16 mouse cellular contexts compared by ENCODE assay signal in the genomic region with DNA sequence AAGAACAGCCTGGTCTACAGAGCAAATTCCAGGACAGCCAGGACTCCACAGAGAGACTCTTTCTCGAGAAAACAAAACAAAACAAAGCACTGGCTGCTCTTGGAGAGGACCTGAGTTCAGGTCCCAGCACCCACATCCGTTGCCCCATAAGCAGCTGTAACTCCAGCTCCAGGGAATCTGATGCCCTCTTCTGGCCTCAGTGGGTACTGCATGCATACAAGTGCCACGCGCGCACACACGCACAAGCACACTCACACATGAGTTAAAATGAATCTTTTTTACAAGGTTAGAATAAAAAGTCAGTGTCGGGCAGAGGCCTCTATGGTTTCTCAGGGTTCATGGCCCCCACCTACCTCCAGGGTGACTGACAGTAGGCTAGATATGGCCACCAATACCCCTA. TPM values are rescaled to one million over a fixed set of nuclear protein-coding genes. Genes with fewer than 3 reads are reported as not detected.
DNase-seq lines count a peak whose midpoint lies in the region; ATAC-seq and TF ChIP-seq lines count a peak whose summit lies in the region.
"Had no signal": no experiment of that assay in that cellular context is flagged by ENCODE, and none has a peak within 500 bp of the region (broad histone marks: within the 10 kb centered on the region; RNA-seq: fewer than 3 reads in every experiment).

No protein-coding gene starts in this region.

- dilution Hi-C loops in CH12.LX (cut with MboI; ENCODE audit: extremely low pct_ligation_motif_present, extremely low pct_unique_long_range_greater_than_20kb, low sequenced_read_pairs), result no loop called here

- no peak for TF ChIP-seq EP300 in CH12.LX (IDR thresholded peaks at IDR 0.05; ENCODE audit: low read length)
- no peak for TF ChIP-seq EP300 in liver, embryonic 14.5 days (IDR thresholded peaks at IDR 0.05; ENCODE audit: low read depth)

- WGBS in liver, adult 2 months, result 94% methylated on average over 7 of the region's 7 CpGs
- WGBS in liver, embryonic 11.5 days, result 88% methylated on average over 7 of the region's 7 CpGs
- WGBS in liver, embryonic 14.5 days (ENCODE audit: insufficient replicate concordance), result 81% methylated on average over 7 of the region's 7 CpGs
- 95% methylated on average over 7 of the region's 7 CpGs for WGBS in kidney, embryonic 14.5 days

- no peaks in the 10 kb centered on the region for H3K27me3 ChIP-seq in liver, adult 2 months (ENCODE audit: control insufficient read depth, insufficient read depth, low read length)
- H3K27me3 ChIP-seq in liver, embryonic 11.5 days (replicated peaks; ENCODE audit: control insufficient read depth, insufficient read depth, low read length), result peaks cover 8% of the 10 kb centered on the region; the same call in 1 of the 2 replicates
- H3K27me3 ChIP-seq in CH12.LX (replicated peaks) (peaks cover 48% of the 10 kb centered on the region), G1E (ENCODE audit: insufficient read depth, low read length) (peaks cover 71% of the 10 kb centered on the region)
- H3K27me3 ChIP-seq in liver, embryonic 14.5 days (ENCODE audit: control insufficient read depth, insufficient read depth, low read length), result no peaks in the 10 kb centered on the region
- H3K27me3 ChIP-seq in kidney, embryonic 14.5 days (ENCODE audit: control insufficient read depth, insufficient read depth, low read length), result no peaks in the 10 kb centered on the region
- H3K27me3 ChIP-seq: midbrain, embryonic 12.5 days had no signal

- H3K4me2 ChIP-seq in liver, embryonic 11.5 days, result no peak overlapping the region
- no peak overlapping the region for H3K4me2 ChIP-seq in CH12.LX (ENCODE audit: insufficient read depth, low read depth, poor library complexity, severe bottlenecking)
- no peak overlapping the region for H3K4me2 ChIP-seq in liver, embryonic 14.5 days (ENCODE audit: low read depth)
- H3K4me2 ChIP-seq in kidney, embryonic 14.5 days (replicated peaks; ENCODE audit: low read depth, low read length), result no peak overlapping the region
- H3K4me2 ChIP-seq: heart, embryonic 12.5 days; hindbrain, embryonic 14.5 days; midbrain, embryonic 12.5 days had no signal

- H3K4me1 ChIP-seq in liver, adult 2 months (ENCODE audit: control insufficient read depth, insufficient read depth, low read length), result no peaks in the 10 kb centered on the region
- no peaks in the 10 kb centered on the region for H3K4me1 ChIP-seq in liver, embryonic 11.5 days (replicated peaks; ENCODE audit: control insufficient read depth, insufficient read depth, low read length)
- no peaks in the 10 kb centered on the region for H3K4me1 ChIP-seq in CH12.LX (ENCODE audit: control insufficient read depth in 1 of 2, insufficient read depth in 2 of 2)
- peaks cover 2% of the 10 kb centered on the region; the same call in 1 of the 2 replicates for H3K4me1 ChIP-seq in G1E (ENCODE audit: insufficient read depth, low read depth, low read length)
- no peaks in the 10 kb centered on the region for H3K4me1 ChIP-seq in liver, embryonic 14.5 days (replicated peaks; ENCODE audit: control insufficient read depth in 2 of 2, insufficient read depth in 2 of 2, low read length in 1 of 2)
- no peaks in the 10 kb centered on the region for H3K4me1 ChIP-seq in kidney, embryonic 14.5 days (ENCODE audit: control insufficient read depth, insufficient read depth, low read length)
- H3K4me1 ChIP-seq: heart, embryonic 12.5 days had no signal

- no peak overlapping the region for H3K4me3 ChIP-seq in liver, adult 2 months (ENCODE audit: insufficient read depth, low read depth, low read length)
- no peak overlapping the region for H3K4me3 ChIP-seq in liver, embryonic 11.5 days (ENCODE audit: low read depth, low read length)
- H3K4me3 ChIP-seq in CH12.LX (replicated peaks in 1 of 3; ENCODE audit: low read depth in 2 of 3, low read length in 2 of 3, poor library complexity in 1 of 3), result no peak overlapping the region
- H3K4me3 ChIP-seq in G1E (ENCODE audit: low read depth, low read length), result no peak overlapping the region
- H3K4me3 ChIP-seq in liver, embryonic 14.5 days (ENCODE audit: insufficient read depth in 1 of 2, low read depth in 2 of 2, low read length in 2 of 2), result no peak overlapping the region
- H3K4me3 ChIP-seq in kidney, embryonic 14.5 days (ENCODE audit: low read length), result no peak overlapping the region
- H3K4me3 ChIP-seq: heart, embryonic 12.5 days; midbrain, embryonic 12.5 days had no signal

- no peaks in the 10 kb centered on the region for H3K79me2 ChIP-seq in liver, adult 2 months (ENCODE audit: control insufficient read depth, insufficient read depth, low read length)
- no peaks in the 10 kb centered on the region for H3K79me2 ChIP-seq in CH12.LX (replicated peaks; ENCODE audit: control insufficient read depth, extremely low read depth, insufficient read depth, poor library complexity, severe bottlenecking)

- no peak for TF ChIP-seq RAD21 in CH12.LX (IDR thresholded peaks at IDR 0.05; ENCODE audit: low read depth, low read length)

- H3K9ac ChIP-seq in liver, adult 2 months (ENCODE audit: low read depth, low read length), result no peak overlapping the region
- H3K9ac ChIP-seq in liver, embryonic 11.5 days (ENCODE audit: low read depth, low read length), result no peak overlapping the region
- no peak overlapping the region for H3K9ac ChIP-seq in CH12.LX (ENCODE audit: insufficient read depth, low read depth)
- no peak overlapping the region for H3K9ac ChIP-seq in liver, embryonic 14.5 days (replicated peaks)
- H3K9ac ChIP-seq in kidney, embryonic 14.5 days (ENCODE audit: low read depth, low read length), result no peak overlapping the region
- H3K9ac ChIP-seq: heart, embryonic 12.5 days; hindbrain, embryonic 14.5 days; midbrain, embryonic 12.5 days had no signal

- no peak overlapping the region for H3K27ac ChIP-seq in liver, adult 2 months (replicated peaks; ENCODE audit: insufficient read depth, low read depth, low read length)
- no peak overlapping the region for H3K27ac ChIP-seq in liver, embryonic 11.5 days (ENCODE audit: low read depth, low read length)
- no peak overlapping the region for H3K27ac ChIP-seq in CH12.LX (ENCODE audit: insufficient read depth, low read depth)
- no peak overlapping the region for H3K27ac ChIP-seq in liver, embryonic 14.5 days
- H3K27ac ChIP-seq in kidney, embryonic 14.5 days (ENCODE audit: low read depth, low read length), result no peak overlapping the region
- H3K27ac ChIP-seq: hindbrain, embryonic 14.5 days; midbrain, embryonic 12.5 days had no signal

- H3K9me3 ChIP-seq in liver, embryonic 11.5 days (ENCODE audit: control insufficient read depth, low read length), result peaks cover 5% of the 10 kb centered on the region; the same call in 1 of the 2 replicates
- H3K9me3 ChIP-seq in CH12.LX (replicated peaks; ENCODE audit: low read length) (peaks cover 20% of the 10 kb centered on the region), G1E (replicated peaks) (peaks cover 8% of the 10 kb centered on the region)
- peaks cover 2% of the 10 kb centered on the region for H3K9me3 ChIP-seq in liver, embryonic 14.5 days (ENCODE audit: control insufficient read depth, low read length)
- H3K9me3 ChIP-seq in kidney, embryonic 14.5 days (ENCODE audit: control insufficient read depth, low read length), result peaks cover 11% of the 10 kb centered on the region

- ATAC-seq in liver, embryonic 11.5 days (replicated peaks; ENCODE audit: low FRiP score), result no peak
- no peak for ATAC-seq in G1E (ENCODE audit: extremely low read depth, insufficient number of reproducible peaks, low FRiP score, poor library complexity, severe bottlenecking)
- ATAC-seq in liver, embryonic 14.5 days (ENCODE audit: insufficient read depth), result no peak
- ATAC-seq in kidney, embryonic 14.5 days (ENCODE audit: low FRiP score, low TSS enrichment), result no peak

- TF ChIP-seq POLR2A in liver, adult 2 months (IDR thresholded peaks at IDR 0.05; ENCODE audit: extremely low read depth, insufficient read depth, low read length), result no peak
- TF ChIP-seq POLR2A in CH12.LX (IDR thresholded peaks at IDR 0.05; ENCODE audit: low read depth, low read length), result no peak

- TF ChIP-seq CTCF in liver, adult 2 months (IDR thresholded peaks at IDR 0.05; ENCODE audit: low read depth, low read length), result peak; percentile 51
- TF ChIP-seq CTCF in CH12.LX (conservative IDR thresholded peaks at IDR 0.05 in 1 of 2, IDR thresholded peaks at IDR 0.05 in 1 of 2; ENCODE audit: low read depth in 2 of 2, low read length in 2 of 2) (peak; percentile 28 to 34; a peak in 1 of 4 replicates), G1E (IDR thresholded peaks at IDR 0.05; ENCODE audit: low read depth, low read length) (peak; percentile 32; the same call in 1 of the 2 replicates)
- peak; percentile 86 for TF ChIP-seq CTCF in liver, embryonic 14.5 days (IDR thresholded peaks at IDR 0.05; ENCODE audit: low read depth)

- no peak for DNase-seq in liver, adult 2 months (ENCODE audit: extremely low read depth, low read depth, low spot score)
- no peak for DNase-seq in liver, embryonic 11.5 days (ENCODE audit: low spot score)
- DNase-seq in CH12.LX (ENCODE audit: extremely low read depth), result no peak
- no peak for DNase-seq in G1E (ENCODE audit: low spot score)
- no peak for DNase-seq in liver, embryonic 14.5 days (ENCODE audit: low read depth in 3 of 3, low spot score in 3 of 3)
- no peak for DNase-seq in cerebellum, adult 9-10 months
- DNase-seq: adrenal gland, postnatal 14 days; cerebellum, adult 18-20 months; embryo, embryonic 11 days; kidney, postnatal 10 days had no signal

- in situ Hi-C loops in CH12.LX (cut with MboI; ENCODE audit: low pct_ligation_motif_present, low pct_unique_long_range_greater_than_20kb, low sequenced_read_pairs), result no loop called here

- no peaks in the 10 kb centered on the region for H3K36me3 ChIP-seq in liver, adult 2 months (ENCODE audit: control insufficient read depth, insufficient read depth, low read length)
- H3K36me3 ChIP-seq in liver, embryonic 11.5 days (ENCODE audit: control insufficient read depth, insufficient read depth, low read length), result no peaks in the 10 kb centered on the region
- no peaks in the 10 kb centered on the region for H3K36me3 ChIP-seq in CH12.LX (replicated peaks in 1 of 2; ENCODE audit: control insufficient read depth in 1 of 2, insufficient read depth in 1 of 2, low read length in 1 of 2)
- H3K36me3 ChIP-seq in G1E (replicated peaks), result no peaks in the 10 kb centered on the region
- no peaks in the 10 kb centered on the region for H3K36me3 ChIP-seq in liver, embryonic 14.5 days (replicated peaks; ENCODE audit: control insufficient read depth, insufficient read depth, low read depth)
- H3K36me3 ChIP-seq in kidney, embryonic 14.5 days (ENCODE audit: control insufficient read depth, insufficient read depth, low read length), result no peaks in the 10 kb centered on the region
- H3K36me3 ChIP-seq: heart, embryonic 12.5 days; midbrain, embryonic 12.5 days had no signal

RNA-seq across cellular contexts. Expression of gene Atp8b3, which starts 15.6 kb away (rescaled TPM):
- not detected in 2 replicates for total RNA-seq in liver, adult 2 months (2014; rRNA removed)
- 0.04 TPM in 1 of 2 replicates, not detected in the other for polyA plus RNA-seq in liver, adult 2 months (2012; rRNA removed)
- 0.12 and 0.23 TPM in 2 replicates for polyA plus RNA-seq in liver, embryonic 11.5 days (2014; fragmentation: Nextera tagmentation; extraction: Ambion mirVana)
- total RNA-seq in CH12.LX (2012; rRNA removed), result 0.08 and 0.21 TPM in 2 replicates
- total RNA-seq in CH12.LX (2014; rRNA removed), result 0.14 and 0.21 TPM in 2 replicates
- polyA plus RNA-seq in CH12.LX (2012; ENCODE audit: insufficient read length, low read depth), result 0.11 and 0.27 TPM in 2 replicates
- not detected in 2 replicates for total RNA-seq in G1E (2014; fragmentation: Nextera tagmentation)
- 0.05 and 0.06 TPM in 2 replicates for total RNA-seq in G1E (2017)
- 0.02 TPM in 1 of 2 replicates, not detected in the other for polyA plus RNA-seq in G1E (2012)
- 0.01 and 0.02 TPM in 2 replicates for polyA plus RNA-seq in liver, embryonic 14.5 days (2012; rRNA removed)
- 0.05 TPM in 1 of 2 replicates, not detected in the other for polyA plus RNA-seq in liver, embryonic 14.5 days (2014; fragmentation: Nextera tagmentation; extraction: Ambion mirVana)
- polyA plus RNA-seq in kidney, embryonic 14.5 days (2014; fragmentation: Nextera tagmentation; extraction: Ambion mirVana), result 0.22 and 0.24 TPM in 2 replicates
- total RNA-seq: gastrocnemius, adult 18-20 months had no signal
- polyA plus RNA-seq: liver, embryonic 16.5 days had no signal

RNA-seq across cellular contexts. Expression of gene Onecut3, which starts 28.7 kb away (rescaled TPM):
- total RNA-seq in liver, adult 2 months (2014; rRNA removed), result not detected in 2 replicates
- polyA plus RNA-seq in liver, adult 2 months (2012; rRNA removed), result not detected in 2 replicates
- 0.94 and 1.3 TPM in 2 replicates for polyA plus RNA-seq in liver, embryonic 11.5 days (2014; fragmentation: Nextera tagmentation; extraction: Ambion mirVana)
- not detected in 2 replicates for total RNA-seq in CH12.LX (2012; rRNA removed)
- total RNA-seq in CH12.LX (2014; rRNA removed), result not detected in 2 replicates
- polyA plus RNA-seq in CH12.LX (2012; ENCODE audit: insufficient read length, low read depth), result not detected in 2 replicates
- not detected in 2 replicates for total RNA-seq in G1E (2014; fragmentation: Nextera tagmentation)
- 0.06 and 0.11 TPM in 2 replicates for total RNA-seq in G1E (2017)
- polyA plus RNA-seq in G1E (2012), result not detected in 2 replicates
- 0.02 TPM in 2 replicates for polyA plus RNA-seq in liver, embryonic 14.5 days (2012; rRNA removed)
- not detected in 2 replicates for polyA plus RNA-seq in liver, embryonic 14.5 days (2014; fragmentation: Nextera tagmentation; extraction: Ambion mirVana)
- polyA plus RNA-seq in kidney, embryonic 14.5 days (2014; fragmentation: Nextera tagmentation; extraction: Ambion mirVana), result not detected in 2 replicates
- total RNA-seq: adrenal gland, postnatal 14 days; gastrocnemius, adult 18-20 months had no signal
- polyA plus RNA-seq: heart, embryonic 12.5 days had no signal

RNA-seq across cellular contexts. Expression of gene Rexo1, which starts 38.1 kb away (rescaled TPM):
- 4.4 and 5.5 TPM in 2 replicates for total RNA-seq in liver, adult 2 months (2014; rRNA removed)
- polyA plus RNA-seq in liver, adult 2 months (2012; rRNA removed), result 28.1 and 36.8 TPM in 2 replicates
- 31.8 and 33.4 TPM in 2 replicates for polyA plus RNA-seq in liver, embryonic 11.5 days (2014; fragmentation: Nextera tagmentation; extraction: Ambion mirVana)
- total RNA-seq in CH12.LX (2012; rRNA removed), result 16.5 and 17.7 TPM in 2 replicates
- 6.3 and 7.0 TPM in 2 replicates for total RNA-seq in CH12.LX (2014; rRNA removed)
- 31.6 and 41.9 TPM in 2 replicates for polyA plus RNA-seq in CH12.LX (2012; ENCODE audit: insufficient read length, low read depth)
- total RNA-seq in G1E (2014; fragmentation: Nextera tagmentation), result 62.1 and 68.3 TPM in 2 replicates
- 10.9 and 14.3 TPM in 2 replicates for total RNA-seq in G1E (2017)
- polyA plus RNA-seq in G1E (2012), result 148 and 173 TPM in 2 replicates
- polyA plus RNA-seq in liver, embryonic 14.5 days (2012; rRNA removed), result 19.1 and 24.8 TPM in 2 replicates
- 10.7 and 14.0 TPM in 2 replicates for polyA plus RNA-seq in liver, embryonic 14.5 days (2014; fragmentation: Nextera tagmentation; extraction: Ambion mirVana)
- 25.8 and 31.3 TPM in 2 replicates for polyA plus RNA-seq in kidney, embryonic 14.5 days (2014; fragmentation: Nextera tagmentation; extraction: Ambion mirVana)

RNA-seq across cellular contexts. Expression of gene Klf16, which starts 53.8 kb away (rescaled TPM):
- 0.74 and 1.3 TPM in 2 replicates for total RNA-seq in liver, adult 2 months (2014; rRNA removed)
- polyA plus RNA-seq in liver, adult 2 months (2012; rRNA removed), result 4.2 and 5.5 TPM in 2 replicates
- polyA plus RNA-seq in liver, embryonic 11.5 days (2014; fragmentation: Nextera tagmentation; extraction: Ambion mirVana), result 10.0 and 11.4 TPM in 2 replicates
- 84.8 and 94.0 TPM in 2 replicates for total RNA-seq in CH12.LX (2012; rRNA removed)
- 14.1 and 14.5 TPM in 2 replicates for total RNA-seq in CH12.LX (2014; rRNA removed)
- 30.9 and 38.2 TPM in 2 replicates for polyA plus RNA-seq in CH12.LX (2012; ENCODE audit: insufficient read length, low read depth)
- 10.8 and 14.0 TPM in 2 replicates for total RNA-seq in G1E (2014; fragmentation: Nextera tagmentation)
- 6.1 and 8.1 TPM in 2 replicates for total RNA-seq in G1E (2017)
- polyA plus RNA-seq in G1E (2012), result 105 and 141 TPM in 2 replicates
- 12.5 and 13.8 TPM in 2 replicates for polyA plus RNA-seq in liver, embryonic 14.5 days (2012; rRNA removed)
- polyA plus RNA-seq in liver, embryonic 14.5 days (2014; fragmentation: Nextera tagmentation; extraction: Ambion mirVana), result 10.6 and 12.3 TPM in 2 replicates
- polyA plus RNA-seq in kidney, embryonic 14.5 days (2014; fragmentation: Nextera tagmentation; extraction: Ambion mirVana), result 10.1 and 10.2 TPM in 2 replicates

Comparison
In these comparisons a context has a peak if more than half of its experiments do, and no peak if none do; other contexts are left out.
1. CTCF ChIP-seq: peak in every context shown above with its lines; median percentile 86 in liver, embryonic 14.5 days; 51 in liver, adult 2 months; 32 in G1E; 31 in CH12.LX.